In genomic region chr15:97752491-97752890, GRCm38 (mm10) we compare ENCODE assay signal across 20 mouse cellular contexts. TPM values are rescaled to one million over a fixed set of nuclear protein-coding genes. Genes with fewer than 3 reads are reported as not detected.
A peak's percentile ranks its signal among the peaks of the same experiment; 100 is the strongest.
DNase-seq lines count a peak whose midpoint lies in the region; TF ChIP-seq lines count a peak whose summit lies in the region.
"Had no signal": no experiment of that assay in that cellular context is flagged by ENCODE, and none has a peak within 500 bp of the region (broad histone marks: within the 10 kb centered on the region; RNA-seq: fewer than 3 reads in every experiment).

No protein-coding gene starts in this region.

- DNase-seq in gastrocnemius, adult 2 months: no peak
- no peak for DNase-seq in gastrocnemius, adult 8-10 months (ENCODE audit: low spot score in 2 of 2)
- peak; percentile 62 for DNase-seq in kidney, adult 18-20 months
- DNase-seq in kidney, postnatal 10 days: no peak
- DNase-seq in kidney, postnatal 25 days: peak; percentile 54 to 67
- no peak for DNase-seq in kidney, postnatal 14 days
- peak; percentile 68 to 75 for DNase-seq in kidney, postnatal 36 days
- no peak for DNase-seq in adrenal gland, postnatal 10 days
- DNase-seq: adrenal gland, postnatal 14 days; B cell, adult 2 months; cerebellum, adult 18-20 months; cerebellum, adult 9-10 months; cerebellum, postnatal 14 days; forebrain, postnatal 0 days; gastrocnemius, postnatal 10 days; gastrocnemius, postnatal 36 days had no signal

- no peak for TF ChIP-seq CTCF in gastrocnemius, adult 2 months (IDR thresholded peaks at IDR 0.05)

- H3K27ac ChIP-seq in gastrocnemius, adult 2 months: peak overlapping the region; percentile 51; the same call in 1 of the 2 replicates
- H3K27ac ChIP-seq: forebrain, embryonic 13.5 days; hindbrain, embryonic 10.5 days; hindbrain, embryonic 13.5 days had no signal

- intact Hi-C loops in gastrocnemius, adult 2 months (cut with DNase I): no loop called here

- H3K4me3 ChIP-seq in gastrocnemius, adult 2 months: no peak overlapping the region
- H3K4me3 ChIP-seq: forebrain, embryonic 10.5 days; forebrain, embryonic 13.5 days; hindbrain, embryonic 10.5 days; hindbrain, embryonic 13.5 days had no signal

RNA-seq across cellular contexts. Expression of gene Rapgef3, which starts 15.3 kb away (rescaled TPM):
- total RNA-seq in gastrocnemius, adult 2 months (2021): 10 to 100 TPM in 1 of 2 experiments, 1 to 10 TPM in 1; 9.8 to 13.6 TPM
- 1 to 10 TPM; 5.1 to 6.3 (median 5.5) TPM for total RNA-seq in gastrocnemius, adult 8-10 months (2022)
- total RNA-seq in adrenal gland, postnatal 10 days (2021): 10 to 100 TPM; 22.1 to 24.2 TPM

RNA-seq across cellular contexts. Expression of gene Endou, which starts 21.4 kb away (rescaled TPM):
- total RNA-seq in gastrocnemius, adult 2 months (2021): under 1 TPM; 0.13 to 0.22 TPM
- total RNA-seq in gastrocnemius, adult 8-10 months (2022): under 1 TPM; 0.19 to 0.49 (median 0.31) TPM
- total RNA-seq in adrenal gland, postnatal 10 days (2021): 1 to 10 TPM; 1.1 to 1.2 TPM

RNA-seq across cellular contexts. Expression of gene Slc48a1, which starts 25.8 kb away (rescaled TPM):
- total RNA-seq in gastrocnemius, adult 2 months (2021): 10 to 100 TPM; 44.5 to 47.1 TPM
- total RNA-seq in gastrocnemius, adult 8-10 months (2022): 10 to 100 TPM; 40.0 to 52.7 (median 47.3) TPM
- total RNA-seq in adrenal gland, postnatal 10 days (2021): 10 to 100 TPM; 66.1 to 78.6 TPM

RNA-seq across cellular contexts. Expression of gene Rpap3, which starts 46.9 kb away (rescaled TPM):
- total RNA-seq in gastrocnemius, adult 2 months (2021): 10 to 100 TPM; 11.4 to 13.3 TPM
- 10 to 100 TPM; 12.5 to 13.9 (median 12.8) TPM for total RNA-seq in gastrocnemius, adult 8-10 months (2022)
- total RNA-seq in adrenal gland, postnatal 10 days (2021): 10 to 100 TPM; 14.1 to 18.8 TPM

Comparison
In these comparisons a context has a peak if more than half of its experiments do, and no peak if none do; other contexts are left out.
1. DNase-seq: peak in kidney, adult 18-20 months (single experiment), kidney, postnatal 25 days (2 of 2) and kidney, postnatal 36 days (2 of 2); none in gastrocnemius, adult 2 months (single experiment), gastrocnemius, adult 8-10 months (0 of 2), kidney, postnatal 10 days (single experiment), kidney, postnatal 14 days (single experiment) and adrenal gland, postnatal 10 days (single experiment).